Mouse (Mus musculus): Measurements from ENCODE around the gene Psmd13.

Psmd13 gene

GRCm38 (mm10) chr7:140881696-140882468, at the start of gene Psmd13, which contains the start of gene Sirt3:
Gene Psmd13 (plus strand): TSS chr7:140881968.
Gene Sirt3 (minus strand): TSS chr7:140882309.
- DNase-seq (ENCODE audit: inconsistent age in 2 of 2, low spot score in 1 of 2) = peak; percentile 94 to 97

DNA sequence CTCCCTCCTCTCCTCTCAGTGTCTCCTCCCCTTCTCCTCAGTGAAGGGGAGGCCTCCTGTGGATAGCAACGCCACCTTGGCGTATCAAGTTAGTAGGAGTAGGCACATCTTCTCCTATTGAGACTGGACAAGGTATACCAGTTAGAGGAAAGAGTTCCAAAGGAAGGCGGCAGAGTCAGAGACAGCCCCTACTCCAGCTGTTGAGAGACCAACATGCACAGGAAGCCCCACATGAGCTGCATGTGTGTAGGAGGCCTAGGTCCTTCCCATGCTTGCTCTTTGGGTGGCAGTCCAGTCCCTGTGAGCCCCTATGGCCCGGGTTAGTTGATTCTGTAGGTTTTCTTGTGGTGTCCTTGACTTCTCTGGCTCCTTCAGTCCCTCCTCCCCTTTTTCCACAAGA, 48.4 kb upstream of the Psmd13 start:
- DNase-seq (ENCODE audit: inconsistent age in 2 of 2, low spot score in 1 of 2) = no peak

DNA sequence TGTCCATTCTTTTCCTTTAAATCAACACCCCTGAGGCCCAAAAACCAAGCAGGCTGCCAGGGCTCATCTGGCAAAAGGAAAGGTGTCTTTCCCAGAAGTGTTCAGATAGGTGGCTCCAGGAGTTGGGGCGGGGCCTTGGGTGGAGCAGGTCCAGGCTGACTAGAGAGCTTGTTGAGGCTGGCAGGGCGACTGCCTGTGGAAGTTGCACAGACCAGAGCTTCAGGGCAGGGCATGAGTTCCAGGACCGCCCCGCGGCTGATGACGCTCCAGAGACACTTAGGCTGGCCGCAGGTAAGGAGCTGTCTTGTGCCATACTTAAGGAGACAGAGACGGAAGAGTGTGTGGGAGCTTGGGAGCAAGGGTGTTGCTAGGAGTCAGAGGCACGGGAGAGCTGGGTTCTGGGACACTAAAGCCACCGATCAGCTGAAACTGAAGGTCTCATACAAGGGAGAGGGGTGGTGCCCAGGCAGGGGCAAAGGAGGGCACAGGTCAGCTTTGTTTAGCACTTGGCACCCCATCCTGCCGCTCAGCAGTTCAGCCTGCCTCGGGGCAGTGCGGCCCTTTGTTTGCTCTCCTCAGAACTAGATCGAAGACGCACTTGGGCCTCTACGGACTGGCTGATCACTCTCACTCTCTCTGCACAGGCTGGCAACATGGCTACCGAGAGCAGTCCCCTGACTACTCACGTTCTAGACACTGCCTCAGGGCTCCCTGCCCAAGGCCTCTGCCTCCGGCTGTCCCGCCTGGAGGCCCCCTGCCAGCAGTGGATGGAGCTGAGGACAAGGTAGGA, 46.6 kb upstream of the Psmd13 start, which contains the start of gene Urah:
Urah (plus strand) TSS at position 51 of the 790 bp plus-strand sequence.
- DNase-seq (ENCODE audit: inconsistent age in 2 of 2, low spot score in 1 of 2) = peak; percentile 43 to 69

DNA sequence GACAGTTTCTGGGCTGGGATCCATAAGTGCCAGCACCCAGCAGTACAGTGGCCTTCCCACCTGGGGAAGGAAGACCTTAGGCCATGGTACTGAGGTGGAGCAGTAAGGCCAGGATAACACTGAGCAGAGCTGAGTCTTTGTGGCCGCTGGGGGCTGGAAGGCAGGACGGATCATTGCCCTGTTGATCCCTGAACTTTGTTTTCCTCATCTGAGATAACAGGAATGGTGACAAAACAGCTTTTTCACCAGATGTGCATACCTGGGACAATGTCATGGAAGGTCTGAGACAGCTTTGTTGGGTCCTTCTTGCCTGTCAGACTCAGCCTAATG, 46.0 kb upstream of the Psmd13 start:
- no peak for DNase-seq (ENCODE audit: inconsistent age in 2 of 2, low spot score in 1 of 2)

DNA sequence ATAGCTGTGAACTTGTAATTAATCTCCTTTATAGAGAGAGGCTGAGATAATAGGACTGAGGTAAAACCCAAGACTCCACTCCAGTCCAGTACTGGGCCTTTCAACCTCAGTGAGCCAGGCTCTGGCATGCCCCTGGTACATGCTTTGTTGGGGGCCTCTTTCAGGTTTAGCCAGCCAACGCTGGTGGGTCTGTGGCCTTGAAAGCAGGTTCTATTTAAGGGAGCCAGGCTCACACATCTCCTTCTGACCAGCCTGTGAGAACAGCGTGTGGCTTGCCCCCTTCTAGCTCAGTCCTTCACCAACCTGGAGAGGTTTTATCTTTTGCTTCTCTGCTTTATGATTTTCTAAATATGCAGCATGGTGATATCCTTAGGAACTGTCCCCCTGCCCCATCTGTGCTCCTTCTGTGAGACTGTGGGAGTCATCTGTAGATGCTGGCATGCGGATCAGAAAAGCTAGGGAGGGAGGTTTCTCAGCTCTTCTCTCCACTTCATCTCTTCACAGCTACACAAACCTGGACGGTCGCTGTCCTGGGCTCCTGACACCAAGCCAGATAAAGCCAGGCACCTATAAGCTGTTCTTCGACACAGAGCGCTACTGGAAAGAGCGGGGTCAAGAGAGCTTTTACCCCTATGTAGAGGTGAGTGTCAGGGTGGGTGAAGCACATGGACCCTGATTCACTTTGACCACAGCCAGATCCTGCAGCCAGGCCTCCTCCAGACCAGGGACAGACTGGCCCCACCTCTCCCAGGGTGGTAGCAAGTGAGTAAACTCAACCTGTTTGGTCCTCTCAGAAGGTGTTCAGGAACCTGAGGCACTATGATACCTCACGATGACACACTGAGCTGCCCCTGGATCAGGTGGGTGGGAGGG, 45.3 kb upstream of the Psmd13 start:
- DNase-seq (ENCODE audit: inconsistent age in 2 of 2, low spot score in 1 of 2) = peak; percentile 4 to 24

GRCm38 (mm10) chr7:140839556-140839955, 42.2 kb upstream of the Psmd13 start:
- peak in 1 of 2 experiments; percentile 2 for DNase-seq (ENCODE audit: inconsistent age in 2 of 2, low spot score in 1 of 2)

- DNase-seq (ENCODE audit: inconsistent age in 2 of 2, low spot score in 1 of 2) = peak in 1 of 2 experiments; percentile 1
Observed at GRCm38 (mm10) chr7:140840750-140841735, 40.7 kb upstream of the Psmd13 start.

GRCm38 (mm10) chr7:140843806-140844205, 38.0 kb upstream of the Psmd13 start:
- DNase-seq (ENCODE audit: inconsistent age in 2 of 2, low spot score in 1 of 2) = no peak

- peak; percentile 88 to 97 for DNase-seq (ENCODE audit: inconsistent age in 2 of 2, low spot score in 1 of 2)
Observed at GRCm38 (mm10) chr7:140844905-140845665, 36.7 kb upstream of the Psmd13 start, which contains the start of gene Scgb1c1. Gene Scgb1c1 (plus strand): TSS chr7:140845547.

DNA sequence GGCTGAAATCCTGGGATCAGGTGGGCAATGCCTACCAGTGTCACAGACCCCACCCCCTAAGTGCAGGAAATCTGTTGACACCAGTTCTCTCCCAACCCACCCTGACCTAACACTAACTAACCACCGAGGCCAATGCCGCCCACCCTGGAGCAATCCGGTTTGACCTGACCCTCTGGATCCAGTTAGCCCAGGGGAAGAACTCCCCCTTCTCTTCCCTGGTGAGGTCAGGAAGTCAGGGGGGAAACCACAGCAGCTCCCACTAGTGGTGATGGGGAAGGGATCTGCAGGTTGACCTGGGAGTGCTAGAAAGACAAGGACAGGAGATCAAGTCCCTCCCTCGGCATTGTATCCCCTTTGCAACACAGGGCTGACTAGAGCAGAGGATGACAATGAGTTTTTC, 36.1 kb upstream of the Psmd13 start:
- peak in 1 of 2 experiments; percentile 46 for DNase-seq (ENCODE audit: inconsistent age in 2 of 2, low spot score in 1 of 2)

GRCm38 (mm10) chr7:140846676-140847075, 35.1 kb upstream of the Psmd13 start:
- DNase-seq (ENCODE audit: inconsistent age in 2 of 2, low spot score in 1 of 2) = peak in 1 of 2 experiments; percentile 76

DNA sequence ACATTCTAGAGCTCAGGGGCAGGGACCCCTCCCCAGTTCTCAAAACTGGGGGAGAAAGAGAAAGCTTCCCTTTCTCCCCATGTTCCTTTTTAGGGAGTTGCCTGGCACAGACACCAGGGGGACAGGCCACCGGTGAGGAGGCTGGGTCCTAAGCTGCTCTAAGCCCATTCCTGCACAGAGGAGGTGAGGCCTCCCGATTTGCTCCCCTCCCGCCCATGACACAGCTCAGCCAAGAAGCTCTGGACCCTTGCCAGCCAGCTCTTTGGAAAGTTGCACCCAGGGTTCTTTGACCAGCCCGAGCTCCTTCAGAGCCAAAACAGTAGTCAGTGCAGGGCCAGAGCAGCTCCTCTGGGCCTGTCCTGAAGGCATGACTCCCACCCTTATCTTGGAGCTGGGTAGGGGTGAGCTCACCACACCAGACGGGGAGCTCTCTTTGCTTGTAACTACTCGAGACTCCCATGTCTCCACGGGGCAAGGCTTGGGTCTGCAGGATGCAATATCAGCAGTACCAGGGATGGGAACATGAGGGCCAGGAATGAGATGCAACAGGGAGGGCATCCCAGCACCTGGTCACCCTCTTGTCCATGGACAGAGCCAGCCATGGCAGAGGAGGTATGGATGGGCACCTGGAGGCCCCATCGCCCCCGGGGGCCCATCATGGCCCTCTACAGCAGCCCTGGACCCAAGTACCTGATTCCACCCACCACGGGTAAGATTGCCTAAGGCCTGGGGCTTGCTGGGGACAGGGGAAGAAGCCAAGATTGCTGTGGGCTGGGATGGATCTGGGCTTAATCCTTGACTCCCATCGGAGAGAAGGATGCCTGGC, 33.8 kb upstream of the Psmd13 start, which contains the start of gene Odf3:
Odf3 (plus strand) TSS at position 51 of the 826 bp plus-strand sequence.
- peak; percentile 82 to 93 for DNase-seq (ENCODE audit: inconsistent age in 2 of 2, low spot score in 1 of 2)

DNA sequence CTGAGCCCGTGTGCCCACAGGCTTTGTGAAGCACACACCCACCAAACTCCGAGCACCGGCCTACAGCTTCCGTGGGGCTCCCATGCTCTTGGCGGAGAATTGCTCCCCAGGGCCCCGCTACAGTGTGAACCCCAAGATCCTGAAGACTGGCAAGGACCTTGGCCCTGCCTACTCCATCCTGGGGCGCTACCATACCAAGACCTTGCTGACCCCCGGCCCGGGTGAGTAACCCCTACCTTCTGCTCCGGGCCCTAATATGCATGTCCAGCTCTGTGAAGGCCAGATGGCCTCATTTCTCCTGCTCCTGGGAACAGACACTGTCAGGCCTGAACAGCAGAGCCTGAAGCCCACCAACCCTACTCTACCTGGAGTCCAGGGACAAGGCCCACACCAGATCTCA, 33.2 kb upstream of the Psmd13 start:
- no peak for DNase-seq (ENCODE audit: inconsistent age in 2 of 2, low spot score in 1 of 2)

DNA sequence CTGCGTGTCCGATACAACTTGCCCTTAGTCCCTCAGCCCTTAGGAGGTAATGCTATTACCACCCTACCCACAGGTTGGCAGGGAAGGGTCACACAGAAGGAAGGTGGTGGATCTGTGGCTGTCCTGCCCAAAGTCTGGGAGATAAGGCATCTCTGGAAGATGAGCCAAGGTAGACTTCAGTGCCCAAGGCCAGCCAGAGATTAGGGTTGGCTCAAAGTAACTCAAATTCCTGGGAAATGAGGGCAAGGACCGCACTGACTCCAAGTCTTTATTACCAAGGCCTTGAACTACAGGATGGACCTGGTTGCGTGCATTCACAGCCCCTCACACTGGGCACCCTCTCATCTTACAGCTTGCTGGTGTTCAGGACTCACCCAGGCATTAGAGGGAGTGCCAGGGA, 29.9 kb upstream of the Psmd13 start:
- peak; percentile 70 to 86 for DNase-seq (ENCODE audit: inconsistent age in 2 of 2, low spot score in 1 of 2)

DNA sequence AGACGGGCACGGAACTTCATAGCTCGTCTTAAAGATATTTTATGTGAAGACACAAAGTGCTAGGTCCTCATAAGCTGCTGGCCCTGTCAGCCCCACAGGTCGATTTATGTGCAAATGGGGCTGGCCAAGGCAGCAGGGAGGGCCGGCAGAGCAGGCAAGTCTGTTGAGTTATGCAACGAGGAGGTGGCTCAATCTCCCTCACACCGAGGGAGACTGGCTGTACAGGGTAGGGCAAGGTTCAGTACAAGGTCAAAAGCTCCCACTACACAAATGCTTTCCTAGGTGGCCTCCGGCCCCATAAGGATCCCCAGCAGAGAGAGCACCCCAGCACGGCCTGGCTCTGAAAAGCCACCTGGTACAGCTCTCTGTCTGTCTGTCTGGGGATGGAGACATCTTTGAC, 28.4 kb upstream of the Psmd13 start:
- DNase-seq (ENCODE audit: inconsistent age in 2 of 2, low spot score in 1 of 2) = peak; percentile 71 to 87

GRCm38 (mm10) chr7:140854483-140854882, 27.3 kb upstream of the Psmd13 start:
- peak in 1 of 2 experiments; percentile 47 for DNase-seq (ENCODE audit: inconsistent age in 2 of 2, low spot score in 1 of 2)

DNA sequence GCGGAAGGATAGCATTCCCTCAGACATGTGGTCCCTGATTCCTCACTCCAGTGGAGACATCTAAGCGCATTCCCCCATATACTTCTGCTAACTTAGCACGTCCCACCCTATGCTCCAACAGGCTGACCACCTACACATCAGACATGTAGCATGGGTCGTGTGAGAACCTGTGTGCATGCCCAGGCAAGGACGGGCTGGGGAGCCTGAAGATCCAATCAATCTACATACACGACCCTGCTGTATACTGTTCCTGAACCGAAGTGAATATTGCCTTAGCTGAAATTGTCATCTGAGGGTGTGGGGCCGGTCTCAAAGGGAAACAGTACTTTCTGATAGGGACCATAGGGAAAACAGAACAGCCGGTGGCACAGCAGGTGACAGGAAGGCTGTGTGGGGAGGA, 26.6 kb upstream of the Psmd13 start:
- no peak for DNase-seq (ENCODE audit: inconsistent age in 2 of 2, low spot score in 1 of 2)

All from adrenal gland, adult (tissue).